Mouse (Mus musculus): Measurements from ENCODE around the gene Tmem233.

DNA sequence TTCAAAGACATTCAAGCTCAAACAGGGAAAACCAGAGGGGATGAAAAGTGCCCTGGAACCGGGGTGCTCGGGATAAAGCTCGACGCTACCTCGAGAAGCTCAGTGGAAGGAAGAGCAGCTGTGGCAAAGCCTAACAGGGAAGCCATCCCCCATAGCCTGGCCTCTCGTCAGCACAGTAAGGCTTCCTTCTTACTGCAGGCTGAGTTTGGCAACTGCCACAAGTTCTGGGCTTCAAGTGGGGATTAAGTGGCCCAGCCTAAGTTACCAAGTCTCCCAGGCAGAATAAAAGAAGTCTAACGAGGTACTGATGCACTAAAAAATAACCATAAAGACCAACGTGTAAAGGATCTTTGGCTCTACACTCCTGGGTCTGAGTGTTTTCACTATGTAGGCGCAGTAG lies 64.8 kb downstream of the Tmem233 start:
- no peak for TF ChIP-seq CTCF (IDR thresholded peaks at IDR 0.05; ENCODE audit: low read depth)
- TF ChIP-seq EP300 (IDR thresholded peaks at IDR 0.05; ENCODE audit: low read depth) = no peak

Data from heart, postnatal 0 days (tissue).